Comparison of ENCODE assay signal across 13 mouse cellular contexts in the genomic region with DNA sequence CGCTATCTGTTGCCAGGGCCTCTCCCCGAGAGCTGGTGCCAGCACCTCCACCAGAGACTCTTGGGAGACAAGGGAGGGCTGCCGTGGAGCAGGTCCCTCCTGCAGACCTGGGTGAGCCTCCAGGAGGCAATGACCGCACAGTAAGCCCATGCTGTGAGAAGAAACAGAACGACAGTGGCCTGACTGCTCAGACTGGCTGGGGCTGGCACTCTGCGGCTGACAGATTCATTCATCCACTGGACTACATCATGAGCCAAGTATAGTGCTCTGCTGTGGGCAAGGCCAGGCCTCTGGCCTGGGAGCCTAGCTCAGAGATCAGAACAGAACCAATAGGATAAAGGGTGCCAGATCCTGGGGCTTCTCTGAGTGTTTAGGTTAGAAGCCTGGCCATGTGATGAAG. TPM values are rescaled to one million over a fixed set of nuclear protein-coding genes. Genes with fewer than 3 reads are reported as not detected.
DNase-seq lines count a peak whose midpoint lies in the region; ATAC-seq and TF ChIP-seq lines count a peak whose summit lies in the region.
"Had no signal": no experiment of that assay in that cellular context is flagged by ENCODE, and none has a peak within 500 bp of the region (broad histone marks: within the 10 kb centered on the region; RNA-seq: fewer than 3 reads in every experiment).

No protein-coding gene starts in this region.

- TF ChIP-seq CTCF in heart, postnatal 0 days (IDR thresholded peaks at IDR 0.05; ENCODE audit: low read depth): no peak
- no peak for TF ChIP-seq CTCF in E14TG2a.4 (conservative IDR thresholded peaks at IDR 0.05; ENCODE audit: low read length)

- WGBS in heart, postnatal 0 days: 60% methylated on average over 6 of the region's 6 CpGs
- 78% methylated on average over 6 of the region's 6 CpGs for WGBS in limb, embryonic 13.5 days

- H3K27me3 ChIP-seq in heart, postnatal 0 days (ENCODE audit: control insufficient read depth, insufficient read depth, low read length): no peaks in the 10 kb centered on the region
- H3K27me3 ChIP-seq in E14TG2a.4 (ENCODE audit: insufficient read depth, low read length): no peaks in the 10 kb centered on the region
- no peaks in the 10 kb centered on the region for H3K27me3 ChIP-seq in limb, embryonic 13.5 days
- H3K27me3 ChIP-seq: kidney, embryonic 15.5 days; lung, embryonic 15.5 days had no signal

- peaks cover 12% of the 10 kb centered on the region for H3K36me3 ChIP-seq in heart, postnatal 0 days (replicated peaks; ENCODE audit: control insufficient read depth, insufficient read depth, low read length)
- peaks cover 30% of the 10 kb centered on the region for H3K36me3 ChIP-seq in E14TG2a.4 (ENCODE audit: insufficient read depth, low read length)
- H3K36me3 ChIP-seq in limb, embryonic 13.5 days: peaks cover 28% of the 10 kb centered on the region

- DNase-seq in adrenal gland, postnatal 14 days: peak; percentile 34
- DNase-seq in adrenal gland, adult 18-20 months (ENCODE audit: low spot score in 2 of 2): no peak
- no peak for DNase-seq in heart, postnatal 0 days (ENCODE audit: low spot score)
- no peak for DNase-seq in heart, adult 9 months (ENCODE audit: low spot score in 2 of 2)
- no peak for DNase-seq in lung, postnatal 14 days
- DNase-seq: layer of hippocampus, postnatal 36 days; right cerebral cortex, postnatal 4 days had no signal

- peaks cover 10% of the 10 kb centered on the region; the same call in 1 of the 2 replicates for H3K4me1 ChIP-seq in heart, postnatal 0 days (ENCODE audit: control insufficient read depth, insufficient read depth)
- H3K4me1 ChIP-seq in E14TG2a.4 (replicated peaks; ENCODE audit: low read depth, low read length): peaks cover 90% of the 10 kb centered on the region
- H3K4me1 ChIP-seq in limb, embryonic 13.5 days: peaks cover 37% of the 10 kb centered on the region

- H3K4me3 ChIP-seq in heart, postnatal 0 days (ENCODE audit: low read depth, low read length): no peak overlapping the region
- peak overlapping the region; percentile 55 for H3K4me3 ChIP-seq in E14TG2a.4 (replicated peaks; ENCODE audit: low read length)
- H3K4me3 ChIP-seq in limb, embryonic 13.5 days: no peak overlapping the region
- H3K4me3 ChIP-seq: kidney, embryonic 15.5 days; lung, embryonic 15.5 days had no signal

- 0 out of 2 replicates have a peak overlapping the region, but pooled peaks have one; percentile 13 for H3K27ac ChIP-seq in heart, postnatal 0 days (ENCODE audit: low read depth)
- peak overlapping the region; percentile 23; the same call in 1 of the 2 replicates for H3K27ac ChIP-seq in limb, embryonic 13.5 days
- H3K27ac ChIP-seq: lung, embryonic 15.5 days had no signal

- H3K9me3 ChIP-seq in heart, postnatal 0 days (replicated peaks; ENCODE audit: control insufficient read depth, low read length): no peaks in the 10 kb centered on the region
- H3K9me3 ChIP-seq in E14TG2a.4 (ENCODE audit: low read length): no peaks in the 10 kb centered on the region
- no peaks in the 10 kb centered on the region for H3K9me3 ChIP-seq in limb, embryonic 13.5 days
- H3K9me3 ChIP-seq: kidney, embryonic 15.5 days; lung, embryonic 15.5 days had no signal

- H3K4me2 ChIP-seq in heart, postnatal 0 days (ENCODE audit: low read depth, low read length): no peak overlapping the region
- H3K4me2 ChIP-seq in limb, embryonic 13.5 days (replicated peaks): no peak overlapping the region
- H3K4me2 ChIP-seq: kidney, embryonic 15.5 days; lung, embryonic 15.5 days had no signal

- no peak for TF ChIP-seq EP300 in heart, postnatal 0 days (IDR thresholded peaks at IDR 0.05; ENCODE audit: low read depth)

- no peak for ATAC-seq in heart, postnatal 0 days (ENCODE audit: insufficient read depth, low read depth)
- ATAC-seq in limb, embryonic 13.5 days (ENCODE audit: low FRiP score, low read depth): no peak
- ATAC-seq in megakaryocyte progenitor cell, adult 5-6 weeks (replicated peaks; ENCODE audit: poor library complexity): no peak
- ATAC-seq: midbrain, embryonic 16.5 days had no signal

- H3K9ac ChIP-seq in heart, postnatal 0 days (replicated peaks; ENCODE audit: low read depth, low read length): no peak overlapping the region
- peak overlapping the region; percentile 20; the same call in 1 of the 2 replicates for H3K9ac ChIP-seq in limb, embryonic 13.5 days
- H3K9ac ChIP-seq: kidney, embryonic 15.5 days; lung, embryonic 15.5 days had no signal

RNA-seq across cellular contexts. Expression of a gene that starts 2.4 kb away (rescaled TPM):
- 9.9 and 11.5 TPM in 2 replicates for total RNA-seq in adrenal gland, postnatal 14 days (2021)
- 10 to 100 TPM; 15.1 to 19.3 TPM for total RNA-seq in adrenal gland, adult 18-20 months (2021)
- total RNA-seq in heart, postnatal 0 days (2014; rRNA removed; ENCODE audit: low replicate concordance): 4.8 and 9.5 TPM in 2 replicates
- 0.49 and 0.51 TPM in 2 replicates for polyA plus RNA-seq in heart, postnatal 0 days (2015; fragmentation: Nextera tagmentation; extraction: Ambion mirVana)
- 0.52 and 0.70 TPM in 2 replicates for polyA plus RNA-seq in limb, embryonic 13.5 days (2015; fragmentation: Nextera tagmentation; extraction: Ambion mirVana)
- total RNA-seq in megakaryocyte progenitor cell, adult 5-6 weeks (2015): 1.3 and 2.0 TPM in 2 replicates
- 3.2 and 3.5 TPM in 2 replicates for total RNA-seq in megakaryocyte progenitor cell, adult 5-6 weeks (2017)

RNA-seq across cellular contexts. Expression of a gene that starts 27.3 kb away (rescaled TPM):
- total RNA-seq in adrenal gland, postnatal 14 days (2021): 116 and 118 TPM in 2 replicates
- 100 to 1,000 TPM; 112 to 157 TPM for total RNA-seq in adrenal gland, adult 18-20 months (2021)
- total RNA-seq in heart, postnatal 0 days (2014; rRNA removed; ENCODE audit: low replicate concordance): 127 and 200 TPM in 2 replicates
- polyA plus RNA-seq in heart, postnatal 0 days (2015; fragmentation: Nextera tagmentation; extraction: Ambion mirVana): 56.4 and 60.3 TPM in 2 replicates
- 73.1 and 82.9 TPM in 2 replicates for polyA plus RNA-seq in limb, embryonic 13.5 days (2015; fragmentation: Nextera tagmentation; extraction: Ambion mirVana)
- total RNA-seq in megakaryocyte progenitor cell, adult 5-6 weeks (2015): 11.8 and 14.4 TPM in 2 replicates
- total RNA-seq in megakaryocyte progenitor cell, adult 5-6 weeks (2017): 39.4 and 40.9 TPM in 2 replicates

RNA-seq across cellular contexts. Expression of a gene that starts 30.9 kb away (rescaled TPM):
- 35.4 and 42.6 TPM in 2 replicates for total RNA-seq in adrenal gland, postnatal 14 days (2021)
- total RNA-seq in adrenal gland, adult 18-20 months (2021): 10 to 100 TPM; 48.2 to 54.2 TPM
- total RNA-seq in heart, postnatal 0 days (2014; rRNA removed; ENCODE audit: low replicate concordance): 20.6 and 46.5 TPM in 2 replicates
- 20.1 and 20.3 TPM in 2 replicates for polyA plus RNA-seq in heart, postnatal 0 days (2015; fragmentation: Nextera tagmentation; extraction: Ambion mirVana)
- polyA plus RNA-seq in limb, embryonic 13.5 days (2015; fragmentation: Nextera tagmentation; extraction: Ambion mirVana): 88.7 and 97.6 TPM in 2 replicates
- 22.9 and 23.6 TPM in 2 replicates for total RNA-seq in megakaryocyte progenitor cell, adult 5-6 weeks (2015)
- total RNA-seq in megakaryocyte progenitor cell, adult 5-6 weeks (2017): 27.2 and 27.9 TPM in 2 replicates

RNA-seq across cellular contexts. Expression of a gene that starts 37.1 kb away (rescaled TPM):
- 39.6 and 70.3 TPM in 2 replicates for total RNA-seq in adrenal gland, postnatal 14 days (2021)
- total RNA-seq in adrenal gland, adult 18-20 months (2021): 10 to 100 TPM; 31.1 to 40.1 TPM
- 48.4 and 59.1 TPM in 2 replicates for total RNA-seq in heart, postnatal 0 days (2014; rRNA removed; ENCODE audit: low replicate concordance)
- 9.6 and 10.1 TPM in 2 replicates for polyA plus RNA-seq in heart, postnatal 0 days (2015; fragmentation: Nextera tagmentation; extraction: Ambion mirVana)
- 11.8 and 15.5 TPM in 2 replicates for polyA plus RNA-seq in limb, embryonic 13.5 days (2015; fragmentation: Nextera tagmentation; extraction: Ambion mirVana)
- total RNA-seq in megakaryocyte progenitor cell, adult 5-6 weeks (2015): 15.8 and 16.3 TPM in 2 replicates
- total RNA-seq in megakaryocyte progenitor cell, adult 5-6 weeks (2017): 30.5 and 45.4 TPM in 2 replicates

RNA-seq across cellular contexts. Expression of a gene that starts 59.7 kb away (rescaled TPM):
- total RNA-seq in adrenal gland, postnatal 14 days (2021): 210 and 223 TPM in 2 replicates
- total RNA-seq in adrenal gland, adult 18-20 months (2021): 100 to 1,000 TPM; 233 to 277 TPM
- total RNA-seq in heart, postnatal 0 days (2014; rRNA removed; ENCODE audit: low replicate concordance): 41.8 and 94.6 TPM in 2 replicates
- polyA plus RNA-seq in heart, postnatal 0 days (2015; fragmentation: Nextera tagmentation; extraction: Ambion mirVana): 31.8 and 38.3 TPM in 2 replicates
- polyA plus RNA-seq in limb, embryonic 13.5 days (2015; fragmentation: Nextera tagmentation; extraction: Ambion mirVana): 130 and 148 TPM in 2 replicates
- 268 and 287 TPM in 2 replicates for total RNA-seq in megakaryocyte progenitor cell, adult 5-6 weeks (2015)
- 156 and 192 TPM in 2 replicates for total RNA-seq in megakaryocyte progenitor cell, adult 5-6 weeks (2017)
